Mouse (Mus musculus): Measurements from ENCODE around the gene Tcf3. TPM values are rescaled to one million over a fixed set of nuclear protein-coding genes. Genes with fewer than 3 reads are reported as not detected.

Tcf3 gene
- polyA plus RNA-seq, 2 experiments = 41.9 to 54.7 TPM

GRCm38 (mm10) chr10:80385310-80385709 lies 48.1 kb downstream of the Tcf3 start:
- no peak for ATAC-seq (ENCODE audit: insufficient read depth)
- no peaks in the 10 kb centered on the region for H3K9me3 ChIP-seq (ENCODE audit: control insufficient read depth, low read length)
- no peak for DNase-seq (ENCODE audit: low read depth in 3 of 3, low spot score in 3 of 3)
- WGBS (ENCODE audit: insufficient replicate concordance) = 41% methylated on average over 7 of the region's 7 CpGs
- peak overlapping the region; percentile 35 to 72 for H3K4me3 ChIP-seq (ENCODE audit: insufficient read depth in 1 of 2, low read depth in 2 of 2, low read length in 2 of 2)
- H3K4me1 ChIP-seq (replicated peaks; ENCODE audit: control insufficient read depth in 2 of 2, insufficient read depth in 2 of 2, low read length in 1 of 2) = peaks cover 34 to 35% of the 10 kb centered on the region in 2 experiments
- peaks cover 8% of the 10 kb centered on the region for H3K36me3 ChIP-seq (replicated peaks; ENCODE audit: control insufficient read depth, insufficient read depth, low read depth)
- no peak for TF ChIP-seq EP300 (IDR thresholded peaks at IDR 0.05; ENCODE audit: low read depth)
- no peak for TF ChIP-seq CTCF (IDR thresholded peaks at IDR 0.05; ENCODE audit: low read depth)
- peak overlapping the region; percentile 5 for H3K27ac ChIP-seq
- H3K27me3 ChIP-seq (ENCODE audit: control insufficient read depth, insufficient read depth, low read length) = no peaks in the 10 kb centered on the region; the same call in 1 of the 2 replicates
- H3K9ac ChIP-seq (replicated peaks) = peak overlapping the region; percentile 27
- peak overlapping the region; percentile 98 for H3K4me2 ChIP-seq (ENCODE audit: low read depth)

- Histone ChIP-seq H3K36me3 (replicated peaks; ENCODE audit: control insufficient read depth, insufficient read depth, low read depth) (peaks cover 8% of the 10 kb centered on the region), H3K27me3 (ENCODE audit: control insufficient read depth, insufficient read depth, low read length) (no peaks in the 10 kb centered on the region; the same call in 1 of the 2 replicates), H3K4me3 (ENCODE audit: insufficient read depth in 1 of 2, low read depth in 2 of 2, low read length in 2 of 2) (peak overlapping the region; percentile 4 to 35; a peak in 2 of 4 replicates), H3K4me1 (replicated peaks; ENCODE audit: control insufficient read depth in 2 of 2, insufficient read depth in 2 of 2, low read length in 1 of 2) (peaks cover 34 to 35% of the 10 kb centered on the region in 2 experiments), H3K4me2 (ENCODE audit: low read depth) (peak overlapping the region; percentile 98), H3K27ac (peak overlapping the region; percentile 5), H3K9me3 (ENCODE audit: control insufficient read depth, low read length) (no peaks in the 10 kb centered on the region), H3K9ac (replicated peaks) (no peak overlapping the region)
- ATAC-seq (ENCODE audit: insufficient read depth) = peak; percentile 65
- DNase-seq (ENCODE audit: low read depth in 3 of 3, low spot score in 3 of 3) = peak; percentile 63 to 65 (median 65)
- 25% methylated on average over 7 of the region's 7 CpGs for WGBS (ENCODE audit: insufficient replicate concordance)
- TF ChIP-seq CTCF (IDR thresholded peaks at IDR 0.05; ENCODE audit: low read depth) (0 out of 2 replicates have a peak, but pooled peaks have one; percentile 3), EP300 (IDR thresholded peaks at IDR 0.05; ENCODE audit: low read depth) (peak; percentile 74)
These were observed 48.7 kb downstream of the Tcf3 start for GRCm38 (mm10) chr10:80384709-80385108.

GRCm38 (mm10) chr10:80384115-80384639 lies 49.3 kb downstream of the Tcf3 start:
- Histone ChIP-seq H3K27ac (no peak overlapping the region; the same call in none of the 2 replicates), H3K4me1 (replicated peaks; ENCODE audit: control insufficient read depth in 2 of 2, insufficient read depth in 2 of 2, low read length in 1 of 2) (peaks cover 34 to 35% of the 10 kb centered on the region in 2 experiments), H3K4me3 (ENCODE audit: insufficient read depth in 1 of 2, low read depth in 2 of 2, low read length in 2 of 2) (peak overlapping the region in 1 of 2 experiments; percentile 4; a peak in 1 of 4 replicates), H3K36me3 (replicated peaks; ENCODE audit: control insufficient read depth, insufficient read depth, low read depth) (peaks cover 8% of the 10 kb centered on the region), H3K9ac (replicated peaks) (no peak overlapping the region), H3K27me3 (ENCODE audit: control insufficient read depth, insufficient read depth, low read length) (no peaks in the 10 kb centered on the region; the same call in 1 of the 2 replicates), H3K4me2 (ENCODE audit: low read depth) (peak overlapping the region; percentile 98), H3K9me3 (ENCODE audit: control insufficient read depth, low read length) (no peaks in the 10 kb centered on the region)
- no peak for DNase-seq (ENCODE audit: low read depth in 3 of 3, low spot score in 3 of 3)
- 64% methylated on average over 4 of the region's 4 CpGs for WGBS (ENCODE audit: insufficient replicate concordance)
- TF ChIP-seq CTCF (IDR thresholded peaks at IDR 0.05; ENCODE audit: low read depth) = no peak
- TF ChIP-seq EP300 (IDR thresholded peaks at IDR 0.05; ENCODE audit: low read depth) = no peak
- peak; percentile 36 for ATAC-seq (ENCODE audit: insufficient read depth)

GRCm38 (mm10) chr10:80383431-80383830 lies 50.0 kb downstream of the Tcf3 start:
- H3K4me2 ChIP-seq (ENCODE audit: low read depth) = no peak overlapping the region
- H3K9ac ChIP-seq (replicated peaks) = no peak overlapping the region
- no peak overlapping the region for H3K27ac ChIP-seq
- no peak overlapping the region for H3K4me3 ChIP-seq (ENCODE audit: insufficient read depth in 1 of 2, low read depth in 2 of 2, low read length in 2 of 2)
- peaks cover 8% of the 10 kb centered on the region for H3K36me3 ChIP-seq (replicated peaks; ENCODE audit: control insufficient read depth, insufficient read depth, low read depth)
- ATAC-seq (ENCODE audit: insufficient read depth) (no peak), DNase-seq (ENCODE audit: low read depth in 3 of 3, low spot score in 3 of 3) (no peak)
- H3K9me3 ChIP-seq (ENCODE audit: control insufficient read depth, low read length) = no peaks in the 10 kb centered on the region
- peaks cover 30 to 32% of the 10 kb centered on the region in 2 experiments for H3K4me1 ChIP-seq (replicated peaks; ENCODE audit: control insufficient read depth in 2 of 2, insufficient read depth in 2 of 2, low read length in 1 of 2)
- H3K27me3 ChIP-seq (ENCODE audit: control insufficient read depth, insufficient read depth, low read length) = no peaks in the 10 kb centered on the region; the same call in 1 of the 2 replicates
- TF ChIP-seq EP300 (IDR thresholded peaks at IDR 0.05; ENCODE audit: low read depth) = no peak
- TF ChIP-seq CTCF (IDR thresholded peaks at IDR 0.05; ENCODE audit: low read depth) = peak; percentile 41; the same call in 1 of the 2 replicates
- WGBS (ENCODE audit: insufficient replicate concordance) = 75% methylated on average over 4 of the region's 4 CpGs

GRCm38 (mm10) chr10:80382641-80383365 lies 50.6 kb downstream of the Tcf3 start:
- DNase-seq (ENCODE audit: low read depth in 3 of 3, low spot score in 3 of 3) (no peak), ATAC-seq (ENCODE audit: insufficient read depth) (no peak)
- TF ChIP-seq CTCF (IDR thresholded peaks at IDR 0.05; ENCODE audit: low read depth) (no peak), EP300 (IDR thresholded peaks at IDR 0.05; ENCODE audit: low read depth) (no peak)
- Histone ChIP-seq H3K4me2 (ENCODE audit: low read depth) (no peak overlapping the region), H3K36me3 (replicated peaks; ENCODE audit: control insufficient read depth, insufficient read depth, low read depth) (peaks cover 8% of the 10 kb centered on the region), H3K27me3 (ENCODE audit: control insufficient read depth, insufficient read depth, low read length) (no peaks in the 10 kb centered on the region; the same call in 1 of the 2 replicates), H3K4me1 (replicated peaks; ENCODE audit: control insufficient read depth in 2 of 2, insufficient read depth in 2 of 2, low read length in 1 of 2) (peaks cover 25 to 28% of the 10 kb centered on the region in 2 experiments), H3K9ac (replicated peaks) (no peak overlapping the region), H3K27ac (no peak overlapping the region), H3K4me3 (ENCODE audit: insufficient read depth in 1 of 2, low read depth in 2 of 2, low read length in 2 of 2) (no peak overlapping the region), H3K9me3 (ENCODE audit: control insufficient read depth, low read length) (no peaks in the 10 kb centered on the region)
- WGBS (ENCODE audit: insufficient replicate concordance) = 88% methylated on average over 7 of the region's 7 CpGs

All from liver, embryonic 14.5 days (tissue).